Comparison of ENCODE assay signal across 23 mouse cellular contexts in genomic region chr4:83512644-83513043, GRCm38 (mm10). TPM values are rescaled to one million over a fixed set of nuclear protein-coding genes. Genes with fewer than 3 reads are reported as not detected.
DNase-seq lines count a peak whose midpoint lies in the region; ATAC-seq and TF ChIP-seq lines count a peak whose summit lies in the region.
"Had no signal": no experiment of that assay in that cellular context is flagged by ENCODE, and none has a peak within 500 bp of the region (broad histone marks: within the 10 kb centered on the region; RNA-seq: fewer than 3 reads in every experiment).

No protein-coding gene starts in this region.

- no peak for TF ChIP-seq RAD21 in CH12.LX (IDR thresholded peaks at IDR 0.05; ENCODE audit: low read depth, low read length)

- H3K9me3 ChIP-seq in megakaryocyte, embryonic 14.5 days, result no peaks in the 10 kb centered on the region
- H3K9me3 ChIP-seq in CH12.LX (replicated peaks; ENCODE audit: low read length), result no peaks in the 10 kb centered on the region
- H3K9me3 ChIP-seq: embryonic facial prominence, embryonic 15.5 days; forebrain, embryonic 10.5 days; heart, embryonic 12.5 days; hindbrain, embryonic 15.5 days had no signal

- no peak for DNase-seq in CH12.LX (ENCODE audit: extremely low read depth)
- no peak for DNase-seq in gastrocnemius, postnatal 10 days
- no peak for DNase-seq in right cerebral cortex, adult 2 months (ENCODE audit: low spot score in 2 of 2)
- no peak for DNase-seq in spleen, postnatal 36 days (ENCODE audit: low spot score in 2 of 2)
- DNase-seq: adrenal gland, postnatal 10 days; B cell, adult 2 months; cerebellum, adult 11-12 months; cerebellum, adult 9-11 months; cerebellum, postnatal 36 days; gastrocnemius, adult 2 months; gastrocnemius, postnatal 36 days; heart, adult 18-20 months; heart, postnatal 36 days had no signal

- H3K4me1 ChIP-seq in megakaryocyte, embryonic 14.5 days, result peaks cover 35% of the 10 kb centered on the region
- peaks cover 11 to 45% of the 10 kb centered on the region in 2 experiments for H3K4me1 ChIP-seq in CH12.LX (ENCODE audit: control insufficient read depth in 1 of 2, insufficient read depth in 2 of 2)
- H3K4me1 ChIP-seq: embryonic facial prominence, embryonic 15.5 days; hindbrain, embryonic 15.5 days had no signal

- no peaks in the 10 kb centered on the region for H3K36me3 ChIP-seq in megakaryocyte, embryonic 14.5 days (replicated peaks; ENCODE audit: low read length)
- no peaks in the 10 kb centered on the region for H3K36me3 ChIP-seq in CH12.LX (replicated peaks in 1 of 2; ENCODE audit: control insufficient read depth in 1 of 2, insufficient read depth in 1 of 2, low read length in 1 of 2)
- H3K36me3 ChIP-seq: embryonic facial prominence, embryonic 15.5 days; forebrain, embryonic 10.5 days; heart, embryonic 12.5 days; hindbrain, embryonic 15.5 days had no signal

- H3K4me3 ChIP-seq in megakaryocyte, embryonic 14.5 days (replicated peaks), result peak overlapping the region; percentile 23
- H3K4me3 ChIP-seq in CH12.LX (replicated peaks in 1 of 3; ENCODE audit: low read depth in 2 of 3, low read length in 2 of 3, poor library complexity in 1 of 3), result no peak overlapping the region
- H3K4me3 ChIP-seq: embryonic facial prominence, embryonic 15.5 days; erythroblast, embryonic 14.5 days; forebrain, embryonic 10.5 days; gastrocnemius, adult 2 months; heart, embryonic 12.5 days; hindbrain, embryonic 15.5 days had no signal

- 0 out of 2 replicates have a peak, but pooled peaks have one; percentile 0 for TF ChIP-seq EP300 in CH12.LX (IDR thresholded peaks at IDR 0.05; ENCODE audit: low read length)

- H3K27ac ChIP-seq in CH12.LX (ENCODE audit: insufficient read depth, low read depth), result peak overlapping the region; percentile 14; the same call in 1 of the 2 replicates
- H3K27ac ChIP-seq: embryonic facial prominence, embryonic 15.5 days; forebrain, embryonic 10.5 days; gastrocnemius, adult 2 months; hindbrain, embryonic 15.5 days had no signal

- dilution Hi-C loops in CH12.LX (cut with MboI; ENCODE audit: extremely low pct_ligation_motif_present, extremely low pct_unique_long_range_greater_than_20kb, low sequenced_read_pairs), result no loop called here

- no peak for ATAC-seq in megakaryocyte, adult 5-6 weeks (ENCODE audit: poor library complexity, severe bottlenecking)
- ATAC-seq in megakaryocyte progenitor cell, adult 5-6 weeks (replicated peaks; ENCODE audit: poor library complexity), result 0 out of 2 replicates have a peak, but pooled peaks have one; percentile 23
- ATAC-seq: forebrain, embryonic 14.5 days; intestine, postnatal 0 days had no signal

- no peak for TF ChIP-seq CTCF in CH12.LX (conservative IDR thresholded peaks at IDR 0.05 in 1 of 2, IDR thresholded peaks at IDR 0.05 in 1 of 2; ENCODE audit: low read depth in 2 of 2, low read length in 2 of 2)

- TF ChIP-seq POLR2A in CH12.LX (IDR thresholded peaks at IDR 0.05; ENCODE audit: low read depth, low read length), result no peak

- peaks cover 13% of the 10 kb centered on the region for H3K27me3 ChIP-seq in megakaryocyte, embryonic 14.5 days (replicated peaks)
- no peaks in the 10 kb centered on the region for H3K27me3 ChIP-seq in CH12.LX (replicated peaks)
- H3K27me3 ChIP-seq: embryonic facial prominence, embryonic 15.5 days; heart, embryonic 12.5 days; hindbrain, embryonic 15.5 days had no signal

- peak overlapping the region; percentile 57 for H3K9ac ChIP-seq in CH12.LX (ENCODE audit: insufficient read depth, low read depth)
- H3K9ac ChIP-seq: embryonic facial prominence, embryonic 15.5 days; heart, embryonic 12.5 days; hindbrain, embryonic 15.5 days had no signal

- peak overlapping the region; percentile 72 for H3K4me2 ChIP-seq in CH12.LX (ENCODE audit: insufficient read depth, low read depth, poor library complexity, severe bottlenecking)
- H3K4me2 ChIP-seq: embryonic facial prominence, embryonic 15.5 days; heart, embryonic 12.5 days; hindbrain, embryonic 15.5 days had no signal

- no peaks in the 10 kb centered on the region for H3K79me2 ChIP-seq in CH12.LX (replicated peaks; ENCODE audit: control insufficient read depth, extremely low read depth, insufficient read depth, poor library complexity, severe bottlenecking)

- in situ Hi-C loops in CH12.LX (cut with MboI; ENCODE audit: low pct_ligation_motif_present, low pct_unique_long_range_greater_than_20kb, low sequenced_read_pairs), result loop anchor here (25.0 kb wide), 1 partner anchor 200 kb away; the partner anchor contains the start of gene Ttc39b

TF ChIP-seq in CH12.LX, 34 proteins besides CTCF, POLR2A, EP300 and RAD21:
- TF ChIP-seq MAZ (IDR thresholded peaks at IDR 0.05; ENCODE audit: low read depth, low read length), result no peak
- TF ChIP-seq ZNF384 (IDR thresholded peaks at IDR 0.05; ENCODE audit: low read depth, low read length), result 0 out of 2 replicates have a peak, but pooled peaks have one; percentile 31

RNA-seq across cellular contexts. Expression of gene Ccdc171, which starts 12.7 kb away (rescaled TPM):
- 0.62 TPM in 1 of 2 replicates, not detected in the other for polyA plus RNA-seq in megakaryocyte, embryonic 14.5 days (2012; ENCODE audit: insufficient read depth, low replicate concordance)
- total RNA-seq in megakaryocyte, adult 5-6 weeks (2015), result 2.8 and 4.9 TPM in 2 replicates
- total RNA-seq in megakaryocyte, adult 5-6 weeks (2017), result 4.8 and 7.1 TPM in 2 replicates
- total RNA-seq in CH12.LX (2012; rRNA removed) (1.1 and 1.5 TPM in 2 replicates), CH12.LX (2014; rRNA removed) (0.93 and 1.4 TPM in 2 replicates)
- polyA plus RNA-seq in CH12.LX (2012; ENCODE audit: insufficient read length, low read depth), result 2.2 and 2.3 TPM in 2 replicates
- total RNA-seq in megakaryocyte progenitor cell, adult 5-6 weeks (2015), result 3.4 and 5.9 TPM in 2 replicates
- 6.2 and 8.7 TPM in 2 replicates for total RNA-seq in megakaryocyte progenitor cell, adult 5-6 weeks (2017)
- 1 to 10 TPM; 1.0 to 1.2 TPM for total RNA-seq in gastrocnemius, postnatal 10 days (2021)
- polyA plus RNA-seq: erythroblast, embryonic 14.5 days had no signal

RNA-seq across cellular contexts. Expression of gene Psip1, which starts 26.4 kb away (rescaled TPM):
- 18.4 and 25.6 TPM in 2 replicates for polyA plus RNA-seq in megakaryocyte, embryonic 14.5 days (2012; ENCODE audit: insufficient read depth, low replicate concordance)
- total RNA-seq in megakaryocyte, adult 5-6 weeks (2015), result 94.4 and 96.0 TPM in 2 replicates
- total RNA-seq in megakaryocyte, adult 5-6 weeks (2017), result 109 and 111 TPM in 2 replicates
- total RNA-seq in CH12.LX (2012; rRNA removed) (61.7 and 67.5 TPM in 2 replicates), CH12.LX (2014; rRNA removed) (107 and 114 TPM in 2 replicates)
- 143 and 157 TPM in 2 replicates for polyA plus RNA-seq in CH12.LX (2012; ENCODE audit: insufficient read length, low read depth)
- total RNA-seq in megakaryocyte progenitor cell, adult 5-6 weeks (2015), result 154 and 173 TPM in 2 replicates
- total RNA-seq in megakaryocyte progenitor cell, adult 5-6 weeks (2017), result 158 and 198 TPM in 2 replicates
- total RNA-seq in gastrocnemius, postnatal 10 days (2021), result 10 to 100 TPM; 31.8 to 37.5 TPM
